16 mouse cellular contexts compared by ENCODE assay signal in the genomic region with DNA sequence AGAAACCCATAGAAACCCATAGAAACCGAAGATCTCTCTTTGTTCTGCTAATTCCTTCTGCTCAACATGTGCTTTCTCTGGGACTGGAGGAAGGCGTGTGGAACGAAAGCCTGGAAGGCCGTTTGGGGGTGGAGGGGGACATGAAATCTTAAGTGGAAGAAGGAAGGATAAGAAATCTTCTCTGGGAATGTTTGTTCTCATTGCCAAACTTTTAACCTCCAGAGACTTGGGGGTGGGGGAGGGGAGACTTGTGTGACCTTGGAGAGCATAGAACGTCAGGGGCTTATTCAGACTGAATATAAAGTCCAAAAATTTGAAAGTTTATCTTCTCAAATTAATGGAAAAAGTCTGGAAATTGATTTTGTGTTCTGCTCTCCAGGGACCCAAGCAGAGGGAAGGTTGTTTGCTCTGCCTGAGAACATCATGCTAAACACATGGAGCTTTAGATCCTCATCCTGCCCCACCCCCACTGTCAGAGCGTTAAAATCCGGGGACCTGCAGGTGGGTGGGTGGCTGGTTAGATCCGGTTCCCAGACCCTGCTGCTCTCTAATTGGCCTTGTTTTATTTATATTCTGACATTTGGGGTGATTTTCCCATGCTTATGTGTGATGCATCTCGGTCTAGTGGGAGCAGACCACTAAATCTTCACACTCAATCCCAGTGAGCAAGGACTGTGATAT.
DNase-seq lines count a peak whose midpoint lies in the region; ATAC-seq lines count a peak whose summit lies in the region.
"Had no signal": no experiment of that assay in that cellular context is flagged by ENCODE, and none has a peak within 500 bp of the region (broad histone marks: within the 10 kb centered on the region; RNA-seq: fewer than 3 reads in every experiment).

No protein-coding gene starts in this region.

- no peaks in the 10 kb centered on the region for H3K36me3 ChIP-seq in intestine, embryonic 14.5 days (ENCODE audit: control insufficient read depth, insufficient read depth, low read length)
- H3K36me3 ChIP-seq in intestine, embryonic 15.5 days: no peaks in the 10 kb centered on the region
- H3K36me3 ChIP-seq: liver, embryonic 15.5 days; midbrain, embryonic 10.5 days had no signal

- no peaks in the 10 kb centered on the region for H3K27me3 ChIP-seq in intestine, embryonic 14.5 days (replicated peaks; ENCODE audit: control insufficient read depth, insufficient read depth, low read length)
- no peaks in the 10 kb centered on the region for H3K27me3 ChIP-seq in intestine, embryonic 15.5 days (replicated peaks)
- H3K27me3 ChIP-seq: forebrain, embryonic 13.5 days; liver, embryonic 15.5 days had no signal

- ATAC-seq in intestine, embryonic 14.5 days (replicated peaks; ENCODE audit: low FRiP score, low TSS enrichment, low read depth): 0 out of 2 replicates have a peak, but pooled peaks have one; percentile 53
- no peak for ATAC-seq in intestine, embryonic 15.5 days
- ATAC-seq: forebrain, embryonic 13.5 days had no signal

- no peaks in the 10 kb centered on the region for H3K9me3 ChIP-seq in intestine, embryonic 14.5 days (ENCODE audit: control insufficient read depth, low read length)
- H3K9me3 ChIP-seq in intestine, embryonic 15.5 days: no peaks in the 10 kb centered on the region
- H3K9me3 ChIP-seq: forebrain, embryonic 13.5 days; liver, embryonic 15.5 days; midbrain, embryonic 10.5 days had no signal

- WGBS in intestine, embryonic 14.5 days: 34% methylated on average over 9 of the region's 9 CpGs
- WGBS in intestine, embryonic 15.5 days: 46% methylated on average over 9 of the region's 9 CpGs

- no peak overlapping the region for H3K4me3 ChIP-seq in intestine, embryonic 14.5 days (ENCODE audit: low read depth, low read length)
- H3K4me3 ChIP-seq in intestine, embryonic 15.5 days (replicated peaks): no peak overlapping the region
- H3K4me3 ChIP-seq: forebrain, embryonic 13.5 days; liver, embryonic 15.5 days; midbrain, embryonic 10.5 days had no signal

- peaks cover 13% of the 10 kb centered on the region for H3K4me1 ChIP-seq in intestine, embryonic 14.5 days (replicated peaks; ENCODE audit: control insufficient read depth, insufficient read depth, low read length)
- peaks cover 9% of the 10 kb centered on the region; the same call in 1 of the 2 replicates for H3K4me1 ChIP-seq in intestine, embryonic 15.5 days (replicated peaks)
- H3K4me1 ChIP-seq: forebrain, embryonic 13.5 days; liver, embryonic 15.5 days; midbrain, embryonic 10.5 days had no signal

- no peak overlapping the region for H3K4me2 ChIP-seq in intestine, embryonic 14.5 days (ENCODE audit: low read length)
- H3K4me2 ChIP-seq in intestine, embryonic 15.5 days (replicated peaks): no peak overlapping the region
- H3K4me2 ChIP-seq: forebrain, embryonic 13.5 days; liver, embryonic 15.5 days had no signal

- no peak overlapping the region for H3K9ac ChIP-seq in intestine, embryonic 14.5 days (ENCODE audit: low read length)
- no peak overlapping the region for H3K9ac ChIP-seq in intestine, embryonic 15.5 days
- H3K9ac ChIP-seq: forebrain, embryonic 13.5 days; liver, embryonic 15.5 days had no signal

- peak; percentile 22 for DNase-seq in adrenal gland, postnatal 14 days
- DNase-seq in adrenal gland, postnatal 25 days: no peak
- no peak for DNase-seq in intestine, embryonic 14.5 days (ENCODE audit: low spot score)
- peak; percentile 45 for DNase-seq in testis, postnatal 10 days (ENCODE audit: low spot score)
- no peak for DNase-seq in testis, postnatal 14 days (ENCODE audit: low spot score)
- DNase-seq in thymus, postnatal 10 days (ENCODE audit: low spot score in 2 of 2): no peak
- DNase-seq in cerebellum, adult 8-10 months: no peak
- DNase-seq: cerebellum, postnatal 10 days; gastrocnemius, postnatal 14 days; kidney, adult 9 months; lung, postnatal 14 days; thymus, postnatal 36 days had no signal

- H3K27ac ChIP-seq in intestine, embryonic 14.5 days (ENCODE audit: low read depth): peak overlapping the region; percentile 48
- no peak overlapping the region for H3K27ac ChIP-seq in intestine, embryonic 15.5 days
- H3K27ac ChIP-seq: forebrain, embryonic 13.5 days; liver, embryonic 15.5 days; midbrain, embryonic 10.5 days had no signal

Comparison
In these comparisons a context has a peak if more than half of its experiments do, and no peak if none do; other contexts are left out.
1. DNase-seq: peak in adrenal gland, postnatal 14 days (single experiment) and testis, postnatal 10 days (single experiment); none in adrenal gland, postnatal 25 days (single experiment), intestine, embryonic 14.5 days (single experiment), testis, postnatal 14 days (single experiment), thymus, postnatal 10 days (0 of 2) and cerebellum, adult 8-10 months (single experiment).